Comparison of ENCODE assay signal across 17 mouse cellular contexts in genomic region chr9:64124846-64125245, GRCm38 (mm10). TPM values are rescaled to one million over a fixed set of nuclear protein-coding genes. Genes with fewer than 3 reads are reported as not detected.
A peak's percentile ranks its signal among the peaks of the same experiment; 100 is the strongest.
DNase-seq lines count a peak whose midpoint lies in the region; ATAC-seq and TF ChIP-seq lines count a peak whose summit lies in the region.
"Not testable (repeated sequence)": the region's sequence is repeated elsewhere in the genome, so short reads cannot be mapped to it uniquely, and the experiment has no call there.
"Had no signal": no experiment of that assay in that cellular context is flagged by ENCODE, and none has a peak within 500 bp of the region (broad histone marks: within the 10 kb centered on the region; RNA-seq: fewer than 3 reads in every experiment).

No protein-coding gene starts in this region.

- H3K4me2 ChIP-seq in lung, postnatal 0 days (replicated peaks; ENCODE audit: low read depth, low read length); stomach, embryonic 16.5 days (ENCODE audit: low read depth, low read length): not testable (repeated sequence)

- H3K27ac ChIP-seq in heart, embryonic 10.5 days: peak overlapping the region; percentile 64; the same call in 1 of the 2 replicates
- peak overlapping the region; percentile 71 for H3K27ac ChIP-seq in kidney, adult 2 months (ENCODE audit: insufficient read depth, low read depth, low read length)
- H3K27ac ChIP-seq in lung, postnatal 0 days (ENCODE audit: low read length): peak overlapping the region; percentile 54; the same call in 1 of the 2 replicates
- peak overlapping the region; percentile 62 for H3K27ac ChIP-seq in stomach, embryonic 16.5 days (ENCODE audit: low read length)

- not testable (repeated sequence) for TF ChIP-seq EP300 in lung, postnatal 0 days (IDR thresholded peaks at IDR 0.05)

- peaks cover 32% of the 10 kb centered on the region for H3K4me1 ChIP-seq in heart, embryonic 10.5 days
- not testable (repeated sequence) for H3K4me1 ChIP-seq in kidney, adult 2 months (ENCODE audit: control insufficient read depth, insufficient read depth, low read length); lung, postnatal 0 days (ENCODE audit: insufficient read depth, low read depth, low read length); stomach, embryonic 16.5 days (ENCODE audit: control insufficient read depth, insufficient read depth, low read length)

- not testable (repeated sequence) for H3K9ac ChIP-seq in lung, postnatal 0 days (replicated peaks; ENCODE audit: low read depth); stomach, embryonic 16.5 days (ENCODE audit: low read length)

- peak; percentile 79 for DNase-seq in ES-CJ7 (ENCODE audit: low read depth, low spot score)
- DNase-seq in Patski (ENCODE audit: low read depth, low spot score); heart, embryonic 10.5 days (ENCODE audit: low spot score); kidney, adult 2 months: not testable (repeated sequence)
- peak; percentile 62 for DNase-seq in adrenal gland, adult 2 months
- peak; percentile 65 for DNase-seq in lung, postnatal 0 days (ENCODE audit: low spot score)

- not testable (repeated sequence) for H3K9me3 ChIP-seq in heart, embryonic 10.5 days; lung, postnatal 0 days (ENCODE audit: low read length); stomach, embryonic 16.5 days (replicated peaks; ENCODE audit: control insufficient read depth, low read length)

- POLR2A ChIA-PET in Patski (lab: Charles Lee): not testable (repeated sequence)

- not testable (repeated sequence) for H3K27me3 ChIP-seq in Patski; heart, embryonic 10.5 days (ENCODE audit: insufficient read depth, poor library complexity, severe bottlenecking); kidney, adult 2 months (replicated peaks; ENCODE audit: control insufficient read depth, insufficient read depth, low read length); lung, postnatal 0 days (replicated peaks; ENCODE audit: insufficient read depth, low read length); stomach, embryonic 16.5 days (ENCODE audit: control insufficient read depth, insufficient read depth, low read length)

- in situ Hi-C loops in Patski (cut with MboI; ENCODE audit: low pct_unique_long_range_greater_than_20kb): loop anchor here (5.0 kb wide), 1 partner anchor 147 kb away; no protein-coding TSS in a partner anchor

- CTCF ChIA-PET in Patski (lab: Charles Lee): not testable (repeated sequence)

- not testable (repeated sequence) for H3K4me3 ChIP-seq in heart, embryonic 10.5 days; kidney, adult 2 months (ENCODE audit: insufficient read depth, low read depth, low read length); lung, postnatal 0 days (ENCODE audit: low read depth, low read length); stomach, embryonic 16.5 days (replicated peaks; ENCODE audit: low read length)

- not testable (repeated sequence) for TF ChIP-seq CTCF in Patski (IDR thresholded peaks at IDR 0.05); kidney, adult 2 months (conservative IDR thresholded peaks at IDR 0.05; ENCODE audit: insufficient read depth, insufficient read length, low read depth, low read length); lung, postnatal 0 days (IDR thresholded peaks at IDR 0.05)

- not testable (repeated sequence) for TF ChIP-seq POLR2A in kidney, adult 2 months (IDR thresholded peaks at IDR 0.05; ENCODE audit: low read depth, low read length)

- peak; percentile 38 for ATAC-seq in Patski
- peak; percentile 84 for ATAC-seq in lung, postnatal 0 days
- peak; percentile 81; the same call in 1 of the 2 replicates for ATAC-seq in stomach, embryonic 16.5 days (ENCODE audit: insufficient read depth, low FRiP score)

- H3K36me3 ChIP-seq in heart, embryonic 10.5 days; kidney, adult 2 months (ENCODE audit: control insufficient read depth, insufficient read depth, low read length); lung, postnatal 0 days (ENCODE audit: insufficient read depth, low read length); stomach, embryonic 16.5 days (ENCODE audit: control insufficient read depth, insufficient read depth, low read length): not testable (repeated sequence)

- WGBS in heart, embryonic 10.5 days: 74% methylated on average over 3 of the region's 3 CpGs
- WGBS in kidney, adult 2 months: 76% methylated on average over 2 of the region's 3 CpGs
- whole genome bisulfite sequencing in lung, postnatal 0 days: 38% methylated on average over 2 of the region's 3 CpGs
- 55% methylated on average over 3 of the region's 3 CpGs for WGBS in stomach, embryonic 16.5 days

RNA-seq across cellular contexts. Expression of gene Lctl, which starts 7.9 kb away (rescaled TPM):
- 2.2 TPM for polyA plus RNA-seq in Patski (2021)
- total RNA-seq in adrenal gland, adult 2 months (2021): under 1 TPM; 0.55 to 0.72 TPM
- 6.9 and 10.6 TPM in 2 replicates for polyA plus RNA-seq in adrenal gland, adult 2 months (2012; rRNA removed)
- not detected in 2 replicates for polyA plus RNA-seq in heart, embryonic 10.5 days (2016; fragmentation: Nextera tagmentation; extraction: Ambion mirVana)
- polyA plus RNA-seq in kidney, adult 2 months (2012; rRNA removed): 5.1 and 6.9 TPM in 2 replicates
- polyA plus RNA-seq in lung, postnatal 0 days (2015; fragmentation: Nextera tagmentation; extraction: Ambion mirVana): not detected in 2 replicates
- polyA plus RNA-seq in stomach, embryonic 16.5 days (2015; fragmentation: Nextera tagmentation; extraction: Ambion mirVana): 0.23 TPM in 1 of 2 replicates, not detected in the other
- total RNA-seq: G1E; gastrocnemius, postnatal 36 days; hematopoietic stem cell, adult 5-6 weeks; hindbrain, postnatal 0 days had no signal
- polyA plus RNA-seq: brain, embryonic 14.5 days; embryonic facial prominence, embryonic 11.5 days; erythroblast, embryonic 14.5 days; forebrain, embryonic 10.5 days; forebrain, embryonic 14.5 days; G1E; hindbrain, postnatal 0 days; intestine, embryonic 14.5 days had no signal

RNA-seq across cellular contexts. Expression of gene Zwilch, which starts 48.1 kb away (rescaled TPM):
- polyA plus RNA-seq in Patski (2021): 35.4 TPM
- 1 to 10 TPM; 2.1 to 5.4 TPM for total RNA-seq in adrenal gland, adult 2 months (2021)
- 0.50 and 0.55 TPM in 2 replicates for polyA plus RNA-seq in adrenal gland, adult 2 months (2012; rRNA removed)
- 28.1 and 31.6 TPM in 2 replicates for polyA plus RNA-seq in heart, embryonic 10.5 days (2016; fragmentation: Nextera tagmentation; extraction: Ambion mirVana)
- polyA plus RNA-seq in kidney, adult 2 months (2012; rRNA removed): 0.35 and 0.77 TPM in 2 replicates
- polyA plus RNA-seq in lung, postnatal 0 days (2015; fragmentation: Nextera tagmentation; extraction: Ambion mirVana): 1.5 and 1.7 TPM in 2 replicates
- 21.4 and 22.6 TPM in 2 replicates for polyA plus RNA-seq in stomach, embryonic 16.5 days (2015; fragmentation: Nextera tagmentation; extraction: Ambion mirVana)

RNA-seq across cellular contexts. Expression of gene Rpl4, which starts 48.3 kb away (rescaled TPM):
- polyA plus RNA-seq in Patski (2021): 1,287 TPM
- 1,000 to 10,000 TPM in 1 of 2 experiments, 100 to 1,000 TPM in 1; 966 to 1,016 TPM for total RNA-seq in adrenal gland, adult 2 months (2021)
- 83.8 and 120 TPM in 2 replicates for polyA plus RNA-seq in adrenal gland, adult 2 months (2012; rRNA removed)
- polyA plus RNA-seq in heart, embryonic 10.5 days (2016; fragmentation: Nextera tagmentation; extraction: Ambion mirVana): 998 and 1,151 TPM in 2 replicates
- 373 and 421 TPM in 2 replicates for polyA plus RNA-seq in kidney, adult 2 months (2012; rRNA removed)
- polyA plus RNA-seq in lung, postnatal 0 days (2015; fragmentation: Nextera tagmentation; extraction: Ambion mirVana): 679 and 693 TPM in 2 replicates
- polyA plus RNA-seq in stomach, embryonic 16.5 days (2015; fragmentation: Nextera tagmentation; extraction: Ambion mirVana): 1,104 and 1,145 TPM in 2 replicates

RNA-seq across cellular contexts. Expression of gene Snapc5, which starts 54.2 kb away (rescaled TPM):
- polyA plus RNA-seq in Patski (2021): 23.8 TPM
- total RNA-seq in adrenal gland, adult 2 months (2021): 10 to 100 TPM; 26.0 to 28.5 TPM
- polyA plus RNA-seq in adrenal gland, adult 2 months (2012; rRNA removed): 2.1 and 2.2 TPM in 2 replicates
- polyA plus RNA-seq in heart, embryonic 10.5 days (2016; fragmentation: Nextera tagmentation; extraction: Ambion mirVana): 25.8 and 29.8 TPM in 2 replicates
- polyA plus RNA-seq in kidney, adult 2 months (2012; rRNA removed): 15.8 and 24.9 TPM in 2 replicates
- polyA plus RNA-seq in lung, postnatal 0 days (2015; fragmentation: Nextera tagmentation; extraction: Ambion mirVana): 35.5 and 47.4 TPM in 2 replicates
- 30.7 and 33.7 TPM in 2 replicates for polyA plus RNA-seq in stomach, embryonic 16.5 days (2015; fragmentation: Nextera tagmentation; extraction: Ambion mirVana)
